Mouse (Mus musculus): ENCODE results near the gene Zfp942. TPM values are rescaled to one million over a fixed set of nuclear protein-coding genes. Genes with fewer than 3 reads are reported as not detected.
"Not testable (repeated sequence)": the region's sequence is repeated elsewhere in the genome, so short reads cannot be mapped to it uniquely, and the experiment has no call there.

Gene Zfp942
- polyA plus RNA-seq (2012; rRNA removed) (1.9 and 3.4 TPM in 2 replicates), polyA plus RNA-seq (2014; fragmentation: Nextera tagmentation; extraction: Ambion mirVana) (7.5 and 9.5 TPM in 2 replicates)

GRCm38 (mm10) chr17:21962107-21962907 lies at the start of gene Zfp942, which contains the start of gene Zfp943:
Zfp942 (minus strand) TSS chr17:21962464.
Zfp943 (plus strand) TSS chr17:21962552.
- not testable (repeated sequence) for H3K36me3 ChIP-seq (replicated peaks; ENCODE audit: control insufficient read depth, insufficient read depth, low read depth); H3K27me3 ChIP-seq (ENCODE audit: control insufficient read depth, insufficient read depth, low read length); H3K9me3 ChIP-seq (ENCODE audit: control insufficient read depth, low read length); H3K4me1 ChIP-seq (replicated peaks; ENCODE audit: control insufficient read depth in 2 of 2, insufficient read depth in 2 of 2, low read length in 1 of 2)
- ATAC-seq (ENCODE audit: insufficient read depth): peak; percentile 99
- H3K4me3 ChIP-seq (ENCODE audit: insufficient read depth in 1 of 2, low read depth in 2 of 2, low read length in 2 of 2): peak within 1 kb of the TSS; percentile 82 to 98
- under 1% methylated on average over 41 of the region's 55 CpGs for WGBS (ENCODE audit: insufficient replicate concordance)
- peak; percentile 13 to 51 (median 22) for DNase-seq (ENCODE audit: low read depth in 3 of 3, low spot score in 3 of 3)
- H3K27ac ChIP-seq: peak within 1 kb of the TSS; percentile 94
- H3K4me2 ChIP-seq (ENCODE audit: low read depth): peak within 1 kb of the TSS; percentile 85
- peak within 1 kb of the TSS; percentile 87 for H3K9ac ChIP-seq (replicated peaks)

GRCm38 (mm10) chr17:21963302-21963701 lies 1.0 kb upstream of the Zfp942 start:
- peak overlapping the region; percentile 85 for H3K4me2 ChIP-seq (ENCODE audit: low read depth)
- H3K27me3 ChIP-seq (ENCODE audit: control insufficient read depth, insufficient read depth, low read length): no peaks in the 10 kb centered on the region
- H3K36me3 ChIP-seq (replicated peaks; ENCODE audit: control insufficient read depth, insufficient read depth, low read depth): no peaks in the 10 kb centered on the region
- TF ChIP-seq EP300 (IDR thresholded peaks at IDR 0.05; ENCODE audit: low read depth) (no peak), CTCF (IDR thresholded peaks at IDR 0.05; ENCODE audit: low read depth) (no peak)
- H3K4me1 ChIP-seq (replicated peaks; ENCODE audit: control insufficient read depth in 2 of 2, insufficient read depth in 2 of 2, low read length in 1 of 2): peaks cover 7% of the 10 kb centered on the region in 2 experiments
- H3K9ac ChIP-seq (replicated peaks): peak overlapping the region; percentile 64
- peak in 1 of 3 experiments; percentile 4 for DNase-seq (ENCODE audit: low read depth in 3 of 3, low spot score in 3 of 3)
- H3K27ac ChIP-seq: no peak overlapping the region
- peak overlapping the region; percentile 82 to 98; a peak in 3 of 4 replicates for H3K4me3 ChIP-seq (ENCODE audit: insufficient read depth in 1 of 2, low read depth in 2 of 2, low read length in 2 of 2)
- WGBS (ENCODE audit: insufficient replicate concordance): 14% methylated on average over 4 of the region's 4 CpGs
- no peak for ATAC-seq (ENCODE audit: insufficient read depth)
- H3K9me3 ChIP-seq (ENCODE audit: control insufficient read depth, low read length): no peaks in the 10 kb centered on the region

- DNase-seq (ENCODE audit: low read depth in 3 of 3, low spot score in 3 of 3) (peak; percentile 12 to 37 (median 24)), ATAC-seq (ENCODE audit: insufficient read depth) (peak; percentile 84)
- Histone ChIP-seq H3K9ac (replicated peaks) (peak within 1 kb of the TSS; percentile 20), H3K4me3 (ENCODE audit: insufficient read depth in 1 of 2, low read depth in 2 of 2, low read length in 2 of 2) (peak within 1 kb of the TSS; percentile 58 to 75), H3K4me2 (ENCODE audit: low read depth) (peak within 1 kb of the TSS; percentile 61)
- not testable (repeated sequence) for H3K27me3 ChIP-seq (ENCODE audit: control insufficient read depth, insufficient read depth, low read length); H3K4me1 ChIP-seq (replicated peaks; ENCODE audit: control insufficient read depth in 2 of 2, insufficient read depth in 2 of 2, low read length in 1 of 2); H3K36me3 ChIP-seq (replicated peaks; ENCODE audit: control insufficient read depth, insufficient read depth, low read depth); H3K9me3 ChIP-seq (ENCODE audit: control insufficient read depth, low read length); H3K27ac ChIP-seq
- 1% methylated on average over 24 of the region's 24 CpGs for WGBS (ENCODE audit: insufficient replicate concordance)
Observed at GRCm38 (mm10) chr17:21909456-21910052, 52.7 kb downstream of the Zfp942 start, which contains the start of gene Zfp995. Zfp995 (minus strand) TSS chr17:21909926.

DNA sequence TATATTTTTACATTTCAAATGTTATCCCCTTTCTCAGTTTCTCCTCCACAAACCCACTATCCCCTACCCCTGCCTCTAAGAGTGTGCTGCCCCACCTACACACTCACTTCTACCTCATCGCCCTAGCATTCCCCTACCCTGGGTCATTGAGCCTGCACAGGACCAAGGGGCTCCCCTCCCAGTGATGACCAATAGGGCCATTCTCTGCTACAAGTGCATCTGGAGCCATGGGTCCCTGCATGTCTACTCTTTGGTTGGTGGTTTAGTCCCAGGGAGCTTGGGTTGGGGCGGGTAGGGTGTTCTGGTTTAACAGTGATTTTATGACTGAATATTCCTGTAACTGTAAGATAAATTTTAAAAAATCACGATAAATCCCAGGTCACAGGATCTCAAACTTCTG lies 53.2 kb downstream of the Zfp942 start:
- Histone ChIP-seq H3K36me3 (replicated peaks; ENCODE audit: control insufficient read depth, insufficient read depth, low read depth) (no peaks in the 10 kb centered on the region), H3K9me3 (ENCODE audit: control insufficient read depth, low read length) (no peaks in the 10 kb centered on the region), H3K4me1 (replicated peaks; ENCODE audit: control insufficient read depth in 2 of 2, insufficient read depth in 2 of 2, low read length in 1 of 2) (no peaks in the 10 kb centered on the region; a peak in 1 of 4 replicates), H3K4me3 (ENCODE audit: insufficient read depth in 1 of 2, low read depth in 2 of 2, low read length in 2 of 2) (peak overlapping the region; percentile 58 to 75), H3K9ac (replicated peaks) (peak overlapping the region; percentile 20), H3K4me2 (ENCODE audit: low read depth) (peak overlapping the region; percentile 61), H3K27me3 (ENCODE audit: control insufficient read depth, insufficient read depth, low read length) (no peaks in the 10 kb centered on the region), H3K27ac (no peak overlapping the region)
- WGBS (ENCODE audit: insufficient replicate concordance): 17% methylated on average over 3 of the region's 3 CpGs
- peak; percentile 45 for ATAC-seq (ENCODE audit: insufficient read depth)
- DNase-seq (ENCODE audit: low read depth in 3 of 3, low spot score in 3 of 3): no peak
- TF ChIP-seq EP300 (IDR thresholded peaks at IDR 0.05; ENCODE audit: low read depth): no peak
- TF ChIP-seq CTCF (IDR thresholded peaks at IDR 0.05; ENCODE audit: low read depth): no peak

Other genes starting within 250 kb of the Zfp942 start
- gene Zfp229, start 231.7 kb downstream of the Zfp942 start, polyA plus RNA-seq (2012; rRNA removed): 0.71 and 1.1 TPM in 2 replicates
- 1.1 and 1.6 TPM in 2 replicates for gene Zfp229, start 231.7 kb downstream of the Zfp942 start, polyA plus RNA-seq (2014; fragmentation: Nextera tagmentation; extraction: Ambion mirVana)
- 0.31 and 0.64 TPM in 2 replicates for gene Zfp820, start 116.7 kb downstream of the Zfp942 start, polyA plus RNA-seq (2012; rRNA removed)
- gene Zfp820, start 116.7 kb downstream of the Zfp942 start, polyA plus RNA-seq (2014; fragmentation: Nextera tagmentation; extraction: Ambion mirVana): 1.6 and 1.7 TPM in 2 replicates
- 0.36 and 0.69 TPM in 2 replicates for gene Zfp995, start 52.5 kb downstream of the Zfp942 start, polyA plus RNA-seq (2012; rRNA removed)
- 0.92 and 1.9 TPM in 2 replicates for gene Zfp995, start 52.5 kb downstream of the Zfp942 start, polyA plus RNA-seq (2014; fragmentation: Nextera tagmentation; extraction: Ambion mirVana)
- gene Zfp943, start 88 bp upstream of the Zfp942 start, polyA plus RNA-seq (2012; rRNA removed): 2.2 and 3.5 TPM in 2 replicates
- 5.0 and 6.1 TPM in 2 replicates for gene Zfp943, start 88 bp upstream of the Zfp942 start, polyA plus RNA-seq (2014; fragmentation: Nextera tagmentation; extraction: Ambion mirVana)
- gene Zfp947, start 203.7 kb upstream of the Zfp942 start, polyA plus RNA-seq (2012; rRNA removed): 0.04 and 0.18 TPM in 2 replicates
- 0.34 and 0.50 TPM in 2 replicates for gene Zfp947, start 203.7 kb upstream of the Zfp942 start, polyA plus RNA-seq (2014; fragmentation: Nextera tagmentation; extraction: Ambion mirVana)